Mouse (Mus musculus): ENCODE measurements around the gene Usp15. TPM values are rescaled to one million over a fixed set of nuclear protein-coding genes. Genes with fewer than 3 reads are reported as not detected.

The Usp15 gene
- total and polyA plus RNA-seq, 3 experiments, result 65.4 to 124 (median 113) TPM

DNA sequence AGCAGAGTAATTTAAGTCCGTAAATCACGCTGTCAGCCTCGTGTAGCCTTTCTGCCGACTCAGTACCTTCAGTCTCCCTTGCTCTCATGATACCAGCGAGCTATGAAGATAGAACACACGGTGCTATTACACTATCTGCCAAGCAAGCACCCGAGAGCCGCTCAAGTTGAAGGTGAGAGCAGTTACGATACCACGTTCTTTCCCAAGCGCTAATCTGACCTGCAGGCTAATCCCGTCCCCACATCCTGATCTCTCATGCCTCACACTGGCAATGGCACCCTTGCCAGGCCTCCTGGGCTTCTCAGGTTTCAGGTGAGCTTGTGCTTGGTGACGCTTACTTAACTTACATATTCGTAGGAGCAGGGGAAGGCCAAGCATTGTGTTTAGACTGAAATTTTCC, 79.9 kb downstream of the Usp15 start:
- Histone ChIP-seq H3K9ac (ENCODE audit: insufficient read depth, low read depth) (no peak overlapping the region), H3K27me3 (replicated peaks) (no peaks in the 10 kb centered on the region), H3K79me2 (replicated peaks; ENCODE audit: control insufficient read depth, extremely low read depth, insufficient read depth, poor library complexity, severe bottlenecking) (no peaks in the 10 kb centered on the region), H3K36me3 (replicated peaks in 1 of 2; ENCODE audit: control insufficient read depth in 1 of 2, insufficient read depth in 1 of 2, low read length in 1 of 2) (peaks cover 67 to 92% of the 10 kb centered on the region in 2 experiments), H3K9me3 (replicated peaks; ENCODE audit: low read length) (no peaks in the 10 kb centered on the region), H3K27ac (ENCODE audit: insufficient read depth, low read depth) (no peak overlapping the region), H3K4me2 (ENCODE audit: insufficient read depth, low read depth, poor library complexity, severe bottlenecking) (no peak overlapping the region), H3K4me1 (ENCODE audit: control insufficient read depth in 1 of 2, insufficient read depth in 2 of 2) (no peaks in the 10 kb centered on the region), H3K4me3 (replicated peaks in 1 of 3; ENCODE audit: low read depth in 2 of 3, low read length in 2 of 3, poor library complexity in 1 of 3) (no peak overlapping the region)
- in situ Hi-C loops (cut with MboI; ENCODE audit: low pct_ligation_motif_present, low pct_unique_long_range_greater_than_20kb, low sequenced_read_pairs), result no loop called here
- TF ChIP-seq BHLHE40 (IDR thresholded peaks at IDR 0.05; ENCODE audit: low read depth, low read length), result no peak
- TF ChIP-seq MEF2A (IDR thresholded peaks at IDR 0.05; ENCODE audit: borderline replicate concordance, low read depth, low read length), result no peak
- TF ChIP-seq UBTF (IDR thresholded peaks at IDR 0.05; ENCODE audit: low read depth, low read length), result no peak
- TF ChIP-seq ZMIZ1 (IDR thresholded peaks at IDR 0.05; ENCODE audit: low read depth, low read length), result no peak
- TF ChIP-seq KAT2A (IDR thresholded peaks at IDR 0.05; ENCODE audit: insufficient replicate concordance, low read length), result no peak
- no peak for TF ChIP-seq GABPA (IDR thresholded peaks at IDR 0.05; ENCODE audit: insufficient replicate concordance, low read depth, low read length)
- TF ChIP-seq TBP (conservative IDR thresholded peaks at IDR 0.05; ENCODE audit: low read depth, low read length), result no peak
- TF ChIP-seq SIN3A (IDR thresholded peaks at IDR 0.05; ENCODE audit: low read length), result no peak
- TF ChIP-seq ZNF384 (IDR thresholded peaks at IDR 0.05; ENCODE audit: low read depth, low read length), result no peak
- TF ChIP-seq CHD1 (IDR thresholded peaks at IDR 0.05; ENCODE audit: low read depth, low read length), result no peak
- dilution Hi-C loops (cut with MboI; ENCODE audit: extremely low pct_ligation_motif_present, extremely low pct_unique_long_range_greater_than_20kb, low sequenced_read_pairs), result no loop called here
- no peak for DNase-seq (ENCODE audit: extremely low read depth)

DNA sequence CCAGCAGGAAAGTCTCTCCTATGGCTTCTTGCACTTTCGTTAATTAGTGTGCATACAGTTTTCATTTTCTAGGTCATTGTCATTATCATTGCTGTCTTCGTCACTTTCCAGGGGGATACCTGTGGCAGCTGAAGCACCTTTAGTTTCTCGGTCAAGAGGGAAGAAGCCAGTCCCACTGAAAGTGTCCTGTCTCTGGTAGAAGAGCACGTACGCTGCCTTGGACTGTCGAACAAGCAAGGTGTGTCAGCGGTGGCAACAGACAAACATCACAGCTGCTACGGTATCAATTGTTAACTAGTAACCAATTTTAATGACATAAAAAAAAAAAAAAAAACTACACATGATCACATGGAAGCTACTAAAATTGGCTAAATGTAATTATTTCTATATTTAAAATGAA, 83.3 kb downstream of the Usp15 start:
- dilution Hi-C loops (cut with MboI; ENCODE audit: extremely low pct_ligation_motif_present, extremely low pct_unique_long_range_greater_than_20kb, low sequenced_read_pairs), result no loop called here
- H3K27ac ChIP-seq (ENCODE audit: insufficient read depth, low read depth), result no peak overlapping the region
- H3K4me2 ChIP-seq (ENCODE audit: insufficient read depth, low read depth, poor library complexity, severe bottlenecking), result no peak overlapping the region
- no peak overlapping the region for H3K4me3 ChIP-seq (replicated peaks in 1 of 3; ENCODE audit: low read depth in 2 of 3, low read length in 2 of 3, poor library complexity in 1 of 3)
- no peaks in the 10 kb centered on the region for H3K4me1 ChIP-seq (ENCODE audit: control insufficient read depth in 1 of 2, insufficient read depth in 2 of 2)
- H3K9ac ChIP-seq (ENCODE audit: insufficient read depth, low read depth), result no peak overlapping the region
- no peaks in the 10 kb centered on the region for H3K27me3 ChIP-seq (replicated peaks)
- in situ Hi-C loops (cut with MboI; ENCODE audit: low pct_ligation_motif_present, low pct_unique_long_range_greater_than_20kb, low sequenced_read_pairs), result no loop called here
- no peak for DNase-seq (ENCODE audit: extremely low read depth)
- peaks cover 53 to 81% of the 10 kb centered on the region in 2 experiments for H3K36me3 ChIP-seq (replicated peaks in 1 of 2; ENCODE audit: control insufficient read depth in 1 of 2, insufficient read depth in 1 of 2, low read length in 1 of 2)
- H3K79me2 ChIP-seq (replicated peaks; ENCODE audit: control insufficient read depth, extremely low read depth, insufficient read depth, poor library complexity, severe bottlenecking), result no peaks in the 10 kb centered on the region
- no peaks in the 10 kb centered on the region for H3K9me3 ChIP-seq (replicated peaks; ENCODE audit: low read length)
- TF ChIP-seq MXI1 (IDR thresholded peaks at IDR 0.05; ENCODE audit: low read depth, low read length) (no peak), HCFC1 (IDR thresholded peaks at IDR 0.05; ENCODE audit: low read depth, low read length) (no peak), POLR2AphosphoS2 (IDR thresholded peaks at IDR 0.05; ENCODE audit: low read depth, low read length) (no peak), POLR2A (IDR thresholded peaks at IDR 0.05; ENCODE audit: low read depth, low read length) (no peak), JUND (conservative IDR thresholded peaks at IDR 0.05; ENCODE audit: low read depth, low read length) (no peak), MAFK (IDR thresholded peaks at IDR 0.05; ENCODE audit: insufficient replicate concordance, low read length) (no peak), ELF1 (IDR thresholded peaks at IDR 0.05; ENCODE audit: low read depth, low read length) (no peak), ZKSCAN1 (IDR thresholded peaks at IDR 0.05; ENCODE audit: borderline replicate concordance, low read depth, low read length) (no peak), CTCF (conservative IDR thresholded peaks at IDR 0.05 in 1 of 2, IDR thresholded peaks at IDR 0.05 in 1 of 2; ENCODE audit: low read depth in 2 of 2, low read length in 2 of 2) (no peak), JUN (IDR thresholded peaks at IDR 0.05; ENCODE audit: insufficient read depth, low read depth, low read length) (no peak), EP300 (IDR thresholded peaks at IDR 0.05; ENCODE audit: low read length) (no peak), UBTF (IDR thresholded peaks at IDR 0.05; ENCODE audit: low read depth, low read length) (no peak), RAD21 (IDR thresholded peaks at IDR 0.05; ENCODE audit: low read depth, low read length) (no peak)

Data from CH12.LX (cell line).